Mouse (Mus musculus) hindbrain, embryonic 12.5 days (tissue): ENCODE results near the gene Ubiad1. TPM values are rescaled to one million over a fixed set of nuclear protein-coding genes. Genes with fewer than 3 reads are reported as not detected.

Source experiments
- ATAC-seq: fragments of 200-750 bp; cut with Nextera tagmentation; 2 replicates; pipeline ENCODE4 v1.8.0; 2017; ENCODE audit warnings: moderate TSS enrichment; ENCODE audit not compliant: low FRiP score
- H3K27ac ChIP-seq: fragments of 300-500 bp; sonication (generic); 2 replicates; pipeline ENCODE4 v1.5.1; 2016; ENCODE audit warnings: mild to moderate bottlenecking
- H3K27me3 ChIP-seq: fragments of 300-500 bp; sonication (generic); 2 replicates; pipeline ENCODE4 v1.6.1; 2016; ENCODE audit warnings: mild to moderate bottlenecking
- H3K36me3 ChIP-seq: fragments of 300-500 bp; sonication (generic); 2 replicates; pipeline ENCODE4 v1.6.1; 2016; ENCODE audit warnings: mild to moderate bottlenecking
- H3K4me1 ChIP-seq: fragments of 300-500 bp; sonication (generic); 2 replicates; pipeline ENCODE4 v1.6.1; 2016
- H3K4me2 ChIP-seq: fragments of 300-500 bp; sonication (generic); replicated peaks from 2 replicates; pipeline ENCODE4 v1.6.1; 2016; ENCODE audit warnings: mild to moderate bottlenecking
- H3K4me3 ChIP-seq: fragments of 300-500 bp; sonication (generic); 2 replicates; pipeline ENCODE4 v1.5.1; 2016; ENCODE audit warnings: mild to moderate bottlenecking
- H3K9ac ChIP-seq: fragments of 300-500 bp; sonication (generic); 2 replicates; pipeline ENCODE4 v1.6.1; 2016; ENCODE audit warnings: mild to moderate bottlenecking, moderate library complexity
- H3K9me3 ChIP-seq: fragments of 300-500 bp; sonication (generic); replicated peaks from 2 replicates; pipeline ENCODE4 v1.6.1; 2016; ENCODE audit warnings: mild to moderate bottlenecking
- WGBS: fragments of 180-500 bp; shearing (Covaris S2); methylation state at CpG from one replicate; pipeline ENCODE4 v1.1.7; 2016; 5-methylcytosine and 5-hydroxymethylcytosine counted together
- polyA plus RNA-seq: library from polyadenylated mRNA; unstranded; fragments of >200 nt; fragmentation: Nextera tagmentation; extraction: Ambion mirVana; gene quantifications from 2 replicates; pipeline ENCODE4 v1.2.1, GENCODE M21; 2016

The Ubiad1 gene
- polyA plus RNA-seq, 1 experiment from 2014 or later, result 22.2 TPM

- Histone ChIP-seq H3K4me2 (no peak overlapping the region), H3K9me3 (no peaks in the 10 kb centered on the region), H3K9ac (no peak overlapping the region), H3K4me1 (peaks cover 17% of the 10 kb centered on the region), H3K27ac (no peak overlapping the region), H3K27me3 (no peaks in the 10 kb centered on the region), H3K36me3 (peaks cover 4% of the 10 kb centered on the region; the same call in 1 of the 2 replicates), H3K4me3 (no peak overlapping the region)
- ATAC-seq, result no peak
- WGBS, result 89% methylated on average over 7 of the region's 7 CpGs
These were observed 2.0 kb downstream of the Ubiad1 start for GRCm38 (mm10) chr4:148442598-148442997.

DNA sequence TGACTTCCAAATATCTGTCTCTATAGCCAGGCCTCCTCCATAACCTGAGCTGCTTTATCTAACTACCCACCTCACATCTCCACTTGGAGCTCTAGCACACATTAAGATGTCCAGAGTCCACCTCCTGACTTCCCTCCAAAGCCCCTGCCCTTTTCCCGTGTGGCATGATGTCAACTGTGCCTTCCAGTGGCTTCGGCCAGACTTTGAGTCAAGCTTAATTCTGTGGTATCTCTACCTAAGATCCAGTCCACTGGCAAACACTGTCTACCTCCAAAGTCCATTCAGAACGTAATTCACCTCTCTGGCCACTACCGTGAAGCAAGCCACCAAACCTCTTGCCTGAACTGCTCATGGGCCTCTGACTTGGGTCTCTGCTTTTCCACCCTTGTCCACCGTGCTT lies 2.6 kb downstream of the Ubiad1 start:
- Histone ChIP-seq H3K9me3 (no peaks in the 10 kb centered on the region), H3K9ac (no peak overlapping the region), H3K36me3 (peaks cover 4% of the 10 kb centered on the region; the same call in 1 of the 2 replicates), H3K4me1 (peaks cover 16% of the 10 kb centered on the region), H3K4me2 (no peak overlapping the region), H3K4me3 (no peak overlapping the region), H3K27ac (no peak overlapping the region), H3K27me3 (no peaks in the 10 kb centered on the region)
- WGBS, result 93% methylated on average over 5 of the region's 5 CpGs
- no peak for ATAC-seq

- WGBS, result 61% methylated on average over 6 of the region's 6 CpGs
- no peak overlapping the region for H3K27ac ChIP-seq
These were observed 8.8 kb downstream of the Ubiad1 start for GRCm38 (mm10) chr4:148435657-148436330.

GRCm38 (mm10) chr4:148435106-148435505 lies 9.5 kb downstream of the Ubiad1 start:
- H3K36me3 ChIP-seq, result peaks cover 4% of the 10 kb centered on the region; the same call in 1 of the 2 replicates
- 94% methylated on average over 3 of the region's 3 CpGs for WGBS
- H3K4me2 ChIP-seq, result no peak overlapping the region
- H3K27me3 ChIP-seq, result no peaks in the 10 kb centered on the region
- H3K9ac ChIP-seq, result no peak overlapping the region
- H3K4me3 ChIP-seq, result no peak overlapping the region
- H3K27ac ChIP-seq, result no peak overlapping the region
- no peaks in the 10 kb centered on the region for H3K9me3 ChIP-seq
- 0 out of 2 replicates have a peak, but pooled peaks cover 4% of the 10 kb centered on the region for H3K4me1 ChIP-seq
- ATAC-seq, result no peak

More at GRCm38 (mm10) chr4:148435657-148436330, 8.8 kb downstream of the Ubiad1 start:
- 0 out of 2 replicates have a peak, but pooled peaks cover 4% of the 10 kb centered on the region for H3K4me1 ChIP-seq
- H3K4me3 ChIP-seq, result no peak overlapping the region
- no peak overlapping the region for H3K4me2 ChIP-seq
- no peaks in the 10 kb centered on the region for H3K9me3 ChIP-seq
- H3K36me3 ChIP-seq, result peaks cover 4% of the 10 kb centered on the region; the same call in 1 of the 2 replicates
- H3K9ac ChIP-seq, result no peak overlapping the region
- peak; percentile 46; the same call in 1 of the 2 replicates for ATAC-seq
- no peaks in the 10 kb centered on the region for H3K27me3 ChIP-seq

DNA sequence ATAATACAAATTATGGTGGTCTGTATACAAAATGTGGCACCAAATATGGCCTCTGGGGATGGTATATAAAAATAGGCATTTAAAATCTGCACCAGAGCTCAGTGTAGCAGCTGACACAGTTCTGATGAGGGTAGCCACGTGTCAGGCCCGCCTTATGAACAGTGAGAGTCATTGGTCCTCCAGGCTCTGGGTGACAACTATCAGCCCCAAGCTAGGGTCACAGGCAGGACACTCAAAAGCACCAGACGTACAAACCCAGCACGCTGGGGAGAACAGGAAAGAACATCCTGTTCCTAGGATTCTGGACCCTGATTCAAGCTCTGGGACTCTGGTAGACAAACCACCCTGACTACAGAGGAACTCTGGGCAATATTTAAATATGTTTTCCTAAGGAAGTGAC lies 10.0 kb downstream of the Ubiad1 start:
- Histone ChIP-seq H3K4me3 (no peak overlapping the region), H3K4me1 (0 out of 2 replicates have a peak, but pooled peaks cover 4% of the 10 kb centered on the region), H3K9me3 (no peaks in the 10 kb centered on the region), H3K36me3 (peaks cover 4% of the 10 kb centered on the region; the same call in 1 of the 2 replicates), H3K27ac (no peak overlapping the region), H3K27me3 (no peaks in the 10 kb centered on the region), H3K4me2 (no peak overlapping the region), H3K9ac (no peak overlapping the region)
- ATAC-seq, result no peak
- WGBS, result 88% methylated on average over 4 of the region's 4 CpGs

- H3K27me3 ChIP-seq, result no peaks in the 10 kb centered on the region
- no peaks in the 10 kb centered on the region for H3K9me3 ChIP-seq
- 0 out of 2 replicates have a peak, but pooled peaks cover 4% of the 10 kb centered on the region for H3K4me1 ChIP-seq
- peaks cover 4% of the 10 kb centered on the region; the same call in 1 of the 2 replicates for H3K36me3 ChIP-seq
- 79% methylated on average over 5 of the region's 5 CpGs for WGBS
- no peak for ATAC-seq
- H3K4me2 ChIP-seq, result no peak overlapping the region
- H3K27ac ChIP-seq, result no peak overlapping the region
- H3K9ac ChIP-seq, result no peak overlapping the region
- H3K4me3 ChIP-seq, result no peak overlapping the region
These were observed 10.8 kb downstream of the Ubiad1 start for GRCm38 (mm10) chr4:148433813-148434212.

- H3K4me3 ChIP-seq, result no peak overlapping the region
- no peaks in the 10 kb centered on the region for H3K9me3 ChIP-seq
- 0 out of 2 replicates have a peak, but pooled peaks cover 4% of the 10 kb centered on the region for H3K4me1 ChIP-seq
- peaks cover under 1% of the 10 kb centered on the region; the same call in 1 of the 2 replicates for H3K36me3 ChIP-seq
- no peaks in the 10 kb centered on the region for H3K27me3 ChIP-seq
- H3K27ac ChIP-seq, result no peak overlapping the region
- WGBS, result 76% methylated on average over 18 of the region's 18 CpGs
- no peak overlapping the region for H3K4me2 ChIP-seq
- no peak overlapping the region for H3K9ac ChIP-seq
- no peak for ATAC-seq
These were observed 11.2 kb downstream of the Ubiad1 start for GRCm38 (mm10) chr4:148433336-148433735.

- WGBS, result 87% methylated on average over 4 of the region's 4 CpGs
- Histone ChIP-seq H3K4me1 (peaks cover 4% of the 10 kb centered on the region; the same call in 1 of the 2 replicates), H3K27ac (no peak overlapping the region), H3K9ac (no peak overlapping the region), H3K27me3 (no peaks in the 10 kb centered on the region), H3K4me2 (no peak overlapping the region), H3K4me3 (no peak overlapping the region), H3K36me3 (no peaks in the 10 kb centered on the region), H3K9me3 (no peaks in the 10 kb centered on the region)
- ATAC-seq, result no peak
These were observed 12.1 kb downstream of the Ubiad1 start for GRCm38 (mm10) chr4:148432488-148432887.

DNA sequence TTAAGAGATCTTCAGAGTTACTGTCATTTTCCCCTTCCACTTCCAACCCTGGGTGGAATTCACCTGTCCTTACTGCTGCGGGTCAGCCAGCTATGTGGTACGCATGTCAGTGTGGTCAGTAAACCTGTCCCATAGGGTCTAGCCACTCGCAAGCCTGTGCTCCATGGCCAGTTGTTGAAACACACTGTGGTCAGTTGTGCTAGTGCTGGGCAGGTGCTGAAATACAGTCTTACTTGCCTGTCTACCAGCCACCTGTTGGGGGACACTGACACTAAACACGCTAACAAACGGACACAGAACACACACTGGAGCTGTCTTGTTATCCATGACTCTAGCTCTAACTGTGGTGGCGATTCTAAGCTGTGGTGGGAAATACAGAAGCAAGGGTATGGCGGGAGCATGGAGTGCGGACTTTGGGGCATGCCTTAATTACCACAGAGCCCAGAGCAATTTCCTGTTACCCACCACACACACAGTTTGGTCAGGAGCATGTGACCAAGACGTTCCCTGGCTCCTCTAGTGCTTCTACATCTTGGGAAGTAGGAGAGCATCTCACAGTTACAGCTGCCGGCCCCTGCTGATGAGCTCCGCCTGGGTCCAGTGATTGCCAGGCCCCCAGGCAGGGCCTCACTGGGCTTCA lies 13.6 kb downstream of the Ubiad1 start:
- Histone ChIP-seq H3K4me3 (no peak overlapping the region), H3K27me3 (no peaks in the 10 kb centered on the region), H3K4me1 (peaks cover 4% of the 10 kb centered on the region; the same call in 1 of the 2 replicates), H3K36me3 (no peaks in the 10 kb centered on the region), H3K4me2 (no peak overlapping the region), H3K27ac (no peak overlapping the region), H3K9ac (no peak overlapping the region), H3K9me3 (no peaks in the 10 kb centered on the region)
- 84% methylated on average over 11 of the region's 11 CpGs for WGBS
- ATAC-seq, result no peak

GRCm38 (mm10) chr4:148429686-148430085 lies 14.9 kb downstream of the Ubiad1 start:
- no peaks in the 10 kb centered on the region for H3K9me3 ChIP-seq
- no peak overlapping the region for H3K9ac ChIP-seq
- H3K36me3 ChIP-seq, result no peaks in the 10 kb centered on the region
- H3K27ac ChIP-seq, result no peak overlapping the region
- H3K27me3 ChIP-seq, result no peaks in the 10 kb centered on the region
- no peak overlapping the region for H3K4me2 ChIP-seq
- 27% methylated on average over 6 of the region's 6 CpGs for WGBS
- peak; percentile 35 for ATAC-seq
- H3K4me3 ChIP-seq, result no peak overlapping the region
- H3K4me1 ChIP-seq, result peaks cover 9% of the 10 kb centered on the region; the same call in 1 of the 2 replicates

DNA sequence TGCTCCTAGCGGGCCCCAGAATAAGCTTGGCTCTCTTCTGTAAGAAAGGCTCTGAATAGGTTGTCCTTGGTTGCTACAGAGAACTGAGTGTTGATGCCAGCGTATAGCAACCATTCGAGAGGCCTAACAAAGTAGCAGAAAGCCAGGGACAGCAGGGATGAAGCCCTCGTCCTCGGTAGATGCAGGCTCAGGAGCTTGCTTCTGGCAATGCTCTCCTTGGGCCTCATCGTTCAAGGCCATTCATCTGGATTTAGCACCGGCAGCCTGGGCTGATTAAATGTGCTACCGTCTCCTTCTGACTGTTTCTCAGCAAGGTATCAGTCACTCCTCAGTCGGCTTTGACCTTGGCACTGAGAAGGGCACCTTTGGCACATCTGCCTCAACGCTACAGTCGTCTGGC lies 15.4 kb downstream of the Ubiad1 start:
- Histone ChIP-seq H3K4me2 (no peak overlapping the region), H3K4me3 (no peak overlapping the region), H3K36me3 (no peaks in the 10 kb centered on the region), H3K9me3 (no peaks in the 10 kb centered on the region), H3K4me1 (peaks cover 10% of the 10 kb centered on the region; the same call in 1 of the 2 replicates), H3K27ac (no peak overlapping the region), H3K9ac (no peak overlapping the region), H3K27me3 (no peaks in the 10 kb centered on the region)
- 87% methylated on average over 11 of the region's 11 CpGs for WGBS
- ATAC-seq, result no peak

- Histone ChIP-seq H3K27ac (no peak overlapping the region), H3K9ac (no peak overlapping the region), H3K27me3 (no peaks in the 10 kb centered on the region), H3K4me1 (peaks cover 10% of the 10 kb centered on the region; the same call in 1 of the 2 replicates), H3K9me3 (no peaks in the 10 kb centered on the region), H3K4me3 (no peak overlapping the region), H3K36me3 (no peaks in the 10 kb centered on the region), H3K4me2 (no peak overlapping the region)
- 87% methylated on average over 5 of the region's 5 CpGs for WGBS
- ATAC-seq, result no peak
These were observed 16.0 kb downstream of the Ubiad1 start for GRCm38 (mm10) chr4:148428544-148428943.
